Mouse (Mus musculus) neural tube, embryonic 12.5 days (tissue): ENCODE data around the gene Krtcap2. TPM values are rescaled to one million over a fixed set of nuclear protein-coding genes. Genes with fewer than 3 reads are reported as not detected.

ENCODE experiments used
- ATAC-seq: fragments of 200-750 bp; cut with Nextera tagmentation; 2 replicates; pipeline ENCODE4 v1.8.0; 2017; ENCODE audit warnings: low read depth, mild to moderate bottlenecking, moderate TSS enrichment, moderate library complexity; ENCODE audit not compliant: low FRiP score
- H3K27ac ChIP-seq: fragments of 300-500 bp; sonication (generic); 2 replicates; pipeline ENCODE4 v1.5.1; 2016
- H3K27me3 ChIP-seq: fragments of 300-500 bp; sonication (generic); replicated peaks from 2 replicates; pipeline ENCODE4 v1.6.1; 2016; ENCODE audit warnings: mild to moderate bottlenecking
- H3K36me3 ChIP-seq: fragments of 300-500 bp; sonication (generic); 2 replicates; pipeline ENCODE4 v1.6.1; 2016; ENCODE audit warnings: mild to moderate bottlenecking
- H3K4me1 ChIP-seq: fragments of 300-500 bp; sonication (generic); 2 replicates; pipeline ENCODE4 v1.6.1; 2016
- H3K4me2 ChIP-seq: fragments of 300-500 bp; sonication (generic); replicated peaks from 2 replicates; pipeline ENCODE4 v1.6.1; 2016; ENCODE audit warnings: mild to moderate bottlenecking
- H3K4me3 ChIP-seq: fragments of 300-500 bp; sonication (generic); 2 replicates; pipeline ENCODE4 v1.5.1; 2016
- H3K9ac ChIP-seq: fragments of 300-500 bp; sonication (generic); 2 replicates; pipeline ENCODE4 v1.6.1; 2016; ENCODE audit warnings: mild to moderate bottlenecking
- H3K9me3 ChIP-seq: fragments of 300-500 bp; sonication (generic); 2 replicates; pipeline ENCODE4 v1.6.1; 2016; ENCODE audit warnings: mild to moderate bottlenecking
- WGBS: fragments of 180-500 bp; shearing (Covaris S2); methylation state at CpG from one replicate; pipeline ENCODE4 v1.1.7; 2016; 5-methylcytosine and 5-hydroxymethylcytosine counted together
- polyA plus RNA-seq: library from polyadenylated mRNA; unstranded; fragments of >200 nt; fragmentation: Nextera tagmentation; extraction: Ambion mirVana; gene quantifications from 2 replicates; pipeline ENCODE4 v1.2.1, GENCODE M21; 2016

Krtcap2 gene
- polyA plus RNA-seq, result 232 and 252 TPM in 2 replicates

- Histone ChIP-seq H3K4me2 (peak within 1 kb of the TSS; percentile 83), H3K4me1 (peaks cover 43% of the 10 kb centered on the region), H3K9ac (peak within 1 kb of the TSS; percentile 76), H3K9me3 (no peaks in the 10 kb centered on the region), H3K27me3 (no peaks in the 10 kb centered on the region), H3K27ac (peak within 1 kb of the TSS; percentile 74), H3K4me3 (peak within 1 kb of the TSS; percentile 66), H3K36me3 (peaks cover 25% of the 10 kb centered on the region)
- ATAC-seq, result peak; percentile 45
- 4% methylated on average over 20 of the region's 20 CpGs for WGBS
These were observed at the start of gene Krtcap2 for GRCm38 (mm10) chr3:89245688-89246171. TSS of gene Krtcap2 (plus strand) at chr3:89245966.

GRCm38 (mm10) chr3:89195979-89196877, 49.5 kb upstream of the Krtcap2 start:
- WGBS, result 9% methylated on average over 33 of the region's 33 CpGs
- Histone ChIP-seq H3K27me3 (no peaks in the 10 kb centered on the region), H3K9me3 (no peaks in the 10 kb centered on the region), H3K4me2 (peak overlapping the region; percentile 59), H3K36me3 (no peaks in the 10 kb centered on the region), H3K4me3 (peak overlapping the region; percentile 22), H3K4me1 (0 out of 2 replicates have a peak, but pooled peaks cover 6% of the 10 kb centered on the region), H3K27ac (peak overlapping the region; percentile 38; the same call in 1 of the 2 replicates), H3K9ac (peak overlapping the region; percentile 40)
- peak; percentile 94 for ATAC-seq

- Histone ChIP-seq H3K9ac (no peak overlapping the region), H3K4me3 (no peak overlapping the region), H3K9me3 (no peaks in the 10 kb centered on the region), H3K36me3 (peaks cover 7% of the 10 kb centered on the region; the same call in 1 of the 2 replicates), H3K27me3 (no peaks in the 10 kb centered on the region), H3K27ac (no peak overlapping the region), H3K4me2 (no peak overlapping the region), H3K4me1 (peaks cover 12% of the 10 kb centered on the region)
- WGBS, result 79% methylated on average over 3 of the region's 3 CpGs
- ATAC-seq, result no peak
These were observed 45.9 kb upstream of the Krtcap2 start for GRCm38 (mm10) chr3:89199839-89200238.

GRCm38 (mm10) chr3:89202253-89203141, 43.3 kb upstream of the Krtcap2 start, which contains the start of gene Gba:
TSS of gene Gba (plus strand) at chr3:89202928.
- Histone ChIP-seq H3K27me3 (no peaks in the 10 kb centered on the region), H3K36me3 (peaks cover 33% of the 10 kb centered on the region), H3K27ac (no peak within 1 kb of the TSS), H3K9me3 (no peaks in the 10 kb centered on the region), H3K4me3 (peak within 1 kb of the TSS; percentile 43), H3K4me2 (peak within 1 kb of the TSS; percentile 70), H3K4me1 (peaks cover 6% of the 10 kb centered on the region), H3K9ac (peak within 1 kb of the TSS; percentile 62)
- WGBS, result 28% methylated on average over 13 of the region's 13 CpGs
- peak; percentile 83 for ATAC-seq

GRCm38 (mm10) chr3:89203142-89203514, 42.6 kb upstream of the Krtcap2 start:
- no peaks in the 10 kb centered on the region for H3K27me3 ChIP-seq
- H3K36me3 ChIP-seq, result peaks cover 39% of the 10 kb centered on the region
- 0 out of 2 replicates have a peak, but pooled peaks have one; percentile 16 for ATAC-seq
- peak overlapping the region; percentile 70 for H3K4me2 ChIP-seq
- peak overlapping the region; percentile 43 for H3K4me3 ChIP-seq
- H3K9ac ChIP-seq, result peak overlapping the region; percentile 62
- H3K9me3 ChIP-seq, result no peaks in the 10 kb centered on the region
- no peak overlapping the region for H3K27ac ChIP-seq
- peaks cover 6% of the 10 kb centered on the region for H3K4me1 ChIP-seq
- WGBS, result 40% methylated on average over 5 of the region's 5 CpGs

GRCm38 (mm10) chr3:89206079-89206478, 39.7 kb upstream of the Krtcap2 start:
- Histone ChIP-seq H3K36me3 (peaks cover 69% of the 10 kb centered on the region), H3K4me1 (peaks cover 6% of the 10 kb centered on the region), H3K9me3 (no peaks in the 10 kb centered on the region), H3K27me3 (no peaks in the 10 kb centered on the region), H3K27ac (no peak overlapping the region), H3K4me3 (no peak overlapping the region), H3K4me2 (no peak overlapping the region), H3K9ac (no peak overlapping the region)
- WGBS, result 93% methylated on average over 7 of the region's 7 CpGs
- ATAC-seq, result no peak

- WGBS, result 93% methylated on average over 2 of the region's 2 CpGs
- no peak overlapping the region for H3K4me2 ChIP-seq
- H3K4me3 ChIP-seq, result no peak overlapping the region
- no peaks in the 10 kb centered on the region for H3K27me3 ChIP-seq
- ATAC-seq, result no peak
- no peaks in the 10 kb centered on the region for H3K9me3 ChIP-seq
- H3K4me1 ChIP-seq, result peaks cover 6% of the 10 kb centered on the region
- no peak overlapping the region for H3K27ac ChIP-seq
- H3K9ac ChIP-seq, result no peak overlapping the region
- H3K36me3 ChIP-seq, result peaks cover 70% of the 10 kb centered on the region
These were observed 39.1 kb upstream of the Krtcap2 start for GRCm38 (mm10) chr3:89206695-89207094.

GRCm38 (mm10) chr3:89208075-89208657, 37.6 kb upstream of the Krtcap2 start:
- WGBS, result 92% methylated on average over 13 of the region's 13 CpGs
- Histone ChIP-seq H3K9me3 (no peaks in the 10 kb centered on the region), H3K27ac (no peak overlapping the region), H3K9ac (no peak overlapping the region), H3K4me2 (0 out of 2 replicates have a peak overlapping the region, but pooled peaks have one; percentile 3), H3K27me3 (no peaks in the 10 kb centered on the region), H3K36me3 (peaks cover 70% of the 10 kb centered on the region), H3K4me3 (no peak overlapping the region), H3K4me1 (peaks cover 12% of the 10 kb centered on the region)
- no peak for ATAC-seq

- Histone ChIP-seq H3K27ac (no peak overlapping the region), H3K36me3 (peaks cover 70% of the 10 kb centered on the region), H3K9me3 (no peaks in the 10 kb centered on the region), H3K4me2 (no peak overlapping the region), H3K4me3 (no peak overlapping the region), H3K4me1 (peaks cover 10% of the 10 kb centered on the region), H3K9ac (0 out of 2 replicates have a peak overlapping the region, but pooled peaks have one; percentile 2), H3K27me3 (no peaks in the 10 kb centered on the region)
- no peak for ATAC-seq
- 85% methylated on average over 6 of the region's 6 CpGs for WGBS
These were observed 37.0 kb upstream of the Krtcap2 start for GRCm38 (mm10) chr3:89208736-89209135.

GRCm38 (mm10) chr3:89209731-89210130, 36.0 kb upstream of the Krtcap2 start:
- H3K4me1 ChIP-seq, result peaks cover 14% of the 10 kb centered on the region
- WGBS, result 91% methylated on average over 7 of the region's 7 CpGs
- no peak overlapping the region for H3K4me2 ChIP-seq
- no peak for ATAC-seq
- H3K27me3 ChIP-seq, result no peaks in the 10 kb centered on the region
- 0 out of 2 replicates have a peak overlapping the region, but pooled peaks have one; percentile 2 for H3K9ac ChIP-seq
- no peaks in the 10 kb centered on the region for H3K9me3 ChIP-seq
- H3K4me3 ChIP-seq, result no peak overlapping the region
- peaks cover 63% of the 10 kb centered on the region for H3K36me3 ChIP-seq
- no peak overlapping the region for H3K27ac ChIP-seq

- Histone ChIP-seq H3K9ac (no peak overlapping the region), H3K9me3 (no peaks in the 10 kb centered on the region), H3K4me3 (no peak overlapping the region), H3K27ac (no peak overlapping the region), H3K27me3 (no peaks in the 10 kb centered on the region), H3K4me1 (peaks cover 19% of the 10 kb centered on the region), H3K4me2 (no peak overlapping the region), H3K36me3 (peaks cover 59% of the 10 kb centered on the region)
- 92% methylated on average over 13 of the region's 13 CpGs for WGBS
- ATAC-seq, result no peak
These were observed 35.6 kb upstream of the Krtcap2 start for GRCm38 (mm10) chr3:89210162-89210561.
